Mouse (Mus musculus): ENCODE results near the gene Pla2g7.
A peak's percentile ranks its signal among the peaks of the same experiment; 100 is the strongest.

The Pla2g7 gene

DNA sequence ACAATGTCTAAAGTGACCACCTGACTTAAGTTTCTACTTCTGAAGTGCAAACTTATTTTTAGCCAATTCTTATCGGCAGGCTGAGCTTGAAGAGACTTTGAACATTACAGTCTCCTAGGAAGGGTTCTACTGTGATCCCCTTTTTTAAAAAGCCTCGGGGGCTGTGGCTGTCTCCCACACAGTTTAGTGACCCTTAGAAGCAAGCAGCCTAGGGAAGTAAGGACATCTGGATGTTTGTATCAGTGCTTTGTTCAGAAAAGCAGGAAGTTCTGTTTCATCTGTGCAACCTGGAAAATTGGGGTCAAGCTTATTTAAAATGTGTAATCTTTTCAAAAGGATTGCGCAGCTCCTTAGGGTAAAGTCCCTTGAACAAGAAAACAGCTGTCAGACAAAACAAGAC is 12.6 kb downstream of the Pla2g7 start:
- no peak for DNase-seq (ENCODE audit: low read depth, low spot score)

- DNase-seq (ENCODE audit: low read depth, low spot score): peak; percentile 52
Measured at GRCm38 (mm10) chr17:43581012-43581467, 13.1 kb downstream of the Pla2g7 start.

- DNase-seq (ENCODE audit: low read depth, low spot score): no peak
Measured at GRCm38 (mm10) chr17:43584771-43585170, 16.9 kb downstream of the Pla2g7 start.

GRCm38 (mm10) chr17:43587278-43587677 is 19.4 kb downstream of the Pla2g7 start:
- DNase-seq (ENCODE audit: low read depth, low spot score): no peak

- no peak for DNase-seq (ENCODE audit: low read depth, low spot score)
Measured at GRCm38 (mm10) chr17:43589750-43590149, 21.9 kb downstream of the Pla2g7 start.

GRCm38 (mm10) chr17:43590531-43590930 is 22.6 kb downstream of the Pla2g7 start:
- DNase-seq (ENCODE audit: low read depth, low spot score): no peak

DNA sequence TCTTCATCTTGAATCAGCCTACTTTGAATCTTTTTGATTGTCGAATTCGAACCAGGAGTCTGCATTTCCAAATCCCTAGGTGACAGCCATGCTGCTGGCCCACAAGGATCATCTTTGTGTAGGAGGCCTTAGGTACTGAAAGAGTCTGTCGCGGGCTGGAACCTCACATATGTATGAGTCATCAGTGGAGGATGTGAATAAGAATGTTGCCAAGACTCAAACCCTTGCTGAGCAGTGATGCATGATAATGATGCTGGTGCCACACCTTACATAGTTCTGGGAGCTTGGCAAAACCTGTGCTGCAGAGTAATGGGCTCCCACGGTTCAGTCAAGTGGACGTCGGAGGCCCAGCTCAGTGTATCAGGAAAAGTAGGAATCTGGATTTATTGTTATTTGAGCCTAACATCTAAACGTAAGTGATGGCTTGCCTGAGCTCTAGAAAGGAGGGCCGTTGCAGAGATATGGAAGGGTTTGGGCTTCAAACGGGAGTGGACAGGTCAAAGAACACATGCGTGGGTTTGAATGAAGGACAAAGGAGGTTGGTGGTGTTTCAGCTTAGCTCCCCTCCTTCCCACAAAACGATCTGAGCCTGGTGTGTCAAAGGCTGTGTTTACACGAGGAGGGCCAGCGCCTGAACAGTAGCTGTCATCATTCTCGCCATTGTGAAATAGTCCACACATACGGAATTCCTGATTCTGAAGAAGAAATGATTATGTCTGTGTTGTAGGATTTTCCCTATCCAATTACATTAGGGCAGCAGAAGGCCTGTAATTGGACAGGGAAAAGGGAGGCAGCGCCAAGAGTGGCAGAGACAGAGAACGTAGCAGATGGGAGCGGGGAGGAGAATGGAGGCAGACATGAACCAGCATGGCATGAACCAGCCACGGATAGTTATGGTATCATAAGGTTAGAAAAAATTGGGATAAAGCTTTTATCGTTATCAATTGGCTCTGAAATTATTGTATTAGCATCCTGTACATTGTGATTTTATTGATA is 24.7 kb downstream of the Pla2g7 start:
- peak; percentile 94 for DNase-seq (ENCODE audit: low read depth, low spot score)

DNA sequence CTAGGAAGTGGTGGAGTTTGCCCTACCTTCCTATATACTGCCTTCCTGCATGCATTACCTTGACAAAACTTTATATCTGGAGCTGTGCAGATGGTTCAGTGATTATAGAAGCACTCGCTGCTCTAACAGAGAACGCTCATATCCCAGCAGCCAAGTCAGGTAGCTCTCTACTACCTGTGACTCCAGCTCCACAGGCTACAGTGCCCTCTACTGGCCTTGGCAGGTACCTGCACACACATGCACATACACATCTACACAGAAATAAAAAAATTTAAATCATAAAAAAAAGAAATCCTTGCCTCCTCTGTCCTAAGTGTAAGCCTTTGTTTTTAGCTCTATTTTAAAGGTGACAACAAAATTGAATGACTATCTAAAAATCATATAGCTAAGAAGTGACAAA is 29.8 kb downstream of the Pla2g7 start:
- peak; percentile 55 for DNase-seq (ENCODE audit: low read depth, low spot score)

DNA sequence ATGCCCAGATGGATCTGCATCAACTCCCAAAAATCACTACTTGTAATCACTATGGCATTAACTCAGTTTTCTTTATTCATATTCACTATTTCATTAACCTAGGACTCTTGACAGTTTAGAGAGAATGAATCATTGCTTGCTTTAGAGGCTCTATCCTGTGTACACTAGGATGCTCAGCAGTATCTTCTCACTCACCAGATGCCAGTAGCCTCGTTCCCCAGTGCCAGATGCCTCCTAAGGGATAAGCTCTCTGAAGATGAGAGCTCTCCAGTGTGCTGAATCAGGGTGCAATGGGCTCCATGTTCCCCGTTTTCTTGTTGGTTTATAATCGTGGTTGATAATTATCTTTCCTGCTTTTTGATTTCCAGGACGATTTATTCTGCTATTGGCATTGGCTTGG is 30.8 kb downstream of the Pla2g7 start:
- DNase-seq (ENCODE audit: low read depth, low spot score): no peak

DNA sequence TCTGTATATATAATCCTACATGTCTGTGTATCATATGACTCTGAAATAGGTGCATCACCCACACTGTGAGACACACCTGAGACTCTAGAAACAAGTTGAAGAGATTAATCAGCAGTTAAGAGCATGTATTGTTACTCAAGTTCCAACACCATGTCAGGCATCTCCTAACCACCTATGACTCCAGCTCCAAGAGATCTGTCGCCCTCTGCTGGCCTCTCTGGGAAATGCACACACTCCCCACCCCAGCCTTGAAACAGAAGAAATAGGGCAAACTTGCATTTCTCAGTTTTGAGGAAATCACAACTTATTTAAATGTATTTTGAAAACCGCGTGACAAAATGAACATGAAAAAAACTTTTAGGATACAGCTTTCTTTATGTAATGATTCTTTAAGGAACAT is 38.8 kb downstream of the Pla2g7 start:
- DNase-seq (ENCODE audit: low read depth, low spot score): peak; percentile 78

DNA sequence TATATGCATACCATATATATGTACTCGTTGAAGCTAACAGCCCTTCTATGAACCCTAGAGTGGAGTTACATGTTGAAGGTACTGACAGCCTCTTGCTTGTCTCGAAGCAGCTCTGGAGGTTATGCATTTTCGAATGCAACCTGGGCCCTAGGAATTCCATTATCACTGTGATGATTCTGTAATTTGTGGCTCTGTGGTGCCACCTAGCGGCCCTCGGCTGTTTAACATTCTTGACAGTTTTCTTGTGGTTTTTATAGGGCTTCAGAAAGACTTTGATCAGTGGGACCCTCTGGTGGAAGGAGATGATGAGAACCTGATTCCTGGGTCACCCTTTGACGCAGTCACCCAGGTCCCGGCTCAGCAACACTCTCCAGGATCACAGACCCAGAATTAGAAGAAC is 43.7 kb downstream of the Pla2g7 start:
- DNase-seq (ENCODE audit: low read depth, low spot score): peak; percentile 75

DNA sequence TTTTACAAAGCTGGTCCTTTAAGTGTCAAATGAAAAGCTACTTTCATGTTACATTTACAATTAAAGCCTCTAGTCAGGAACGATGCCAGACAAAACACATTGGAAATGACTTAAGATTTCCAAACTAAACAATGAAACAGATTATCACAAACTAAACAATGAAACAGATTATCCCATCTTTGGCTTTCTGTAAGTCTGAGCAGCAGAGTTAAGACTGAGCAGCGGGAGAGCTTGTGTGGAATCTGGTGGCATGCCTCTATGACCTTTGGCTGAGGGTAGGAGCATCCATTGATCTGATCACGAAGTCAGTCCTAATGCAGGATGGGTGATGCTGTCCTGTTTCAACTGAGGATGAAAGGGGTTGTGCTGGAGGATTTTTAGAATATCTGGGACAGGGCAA is 44.3 kb downstream of the Pla2g7 start:
- DNase-seq (ENCODE audit: low read depth, low spot score): no peak

DNA sequence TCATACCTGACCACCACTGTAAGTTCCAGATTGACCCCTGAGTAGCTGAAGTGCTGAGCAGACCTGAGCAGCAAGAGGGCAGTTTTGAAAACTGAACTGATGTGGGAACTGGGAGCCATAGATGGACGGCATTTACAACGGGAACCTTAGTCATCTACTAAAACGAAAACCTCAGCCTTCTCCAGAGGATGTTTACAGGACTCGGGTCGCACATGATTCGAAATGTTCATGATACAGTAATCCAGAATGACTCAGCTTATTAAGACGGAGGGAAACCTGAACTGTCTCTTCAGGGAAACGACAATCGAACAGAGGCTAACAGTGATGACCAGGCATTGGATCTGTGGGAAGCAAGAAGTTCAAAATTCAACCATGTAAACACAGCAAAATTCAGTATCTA is 51.3 kb downstream of the Pla2g7 start:
- no peak for DNase-seq (ENCODE audit: low read depth, low spot score)

GRCm38 (mm10) chr17:43622076-43622475 is 54.2 kb downstream of the Pla2g7 start:
- no peak for DNase-seq (ENCODE audit: low read depth, low spot score)

DNA sequence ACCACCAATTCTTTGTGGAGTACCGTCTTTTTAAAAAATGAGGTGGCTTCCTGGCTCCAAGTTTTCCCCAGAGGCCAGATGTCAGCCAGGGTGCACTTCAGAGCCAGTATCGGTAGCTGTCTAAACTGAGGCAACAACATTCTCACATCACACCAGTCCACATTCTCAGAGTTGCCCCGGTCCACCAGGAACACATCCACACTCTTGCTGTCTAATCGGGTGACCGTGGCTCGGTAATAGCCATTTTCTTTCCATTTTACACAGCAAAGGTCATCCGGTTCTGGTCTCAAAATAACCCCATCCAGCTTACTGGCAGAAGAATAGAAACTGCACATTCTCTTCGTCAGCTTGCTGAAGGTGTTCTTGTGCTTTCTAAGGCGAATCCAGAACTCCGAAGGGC is 60.3 kb downstream of the Pla2g7 start:
- no peak for DNase-seq (ENCODE audit: low read depth, low spot score)

- DNase-seq (ENCODE audit: low read depth, low spot score): peak; percentile 15
Measured at GRCm38 (mm10) chr17:43629026-43629495, 61.2 kb downstream of the Pla2g7 start.

- DNase-seq (ENCODE audit: low read depth, low spot score): peak; percentile 41
Measured at GRCm38 (mm10) chr17:43629496-43630426, 61.9 kb downstream of the Pla2g7 start, which contains the start of gene Tdrd6. Gene Tdrd6, minus strand, starts transcription at chr17:43630299.

DNA sequence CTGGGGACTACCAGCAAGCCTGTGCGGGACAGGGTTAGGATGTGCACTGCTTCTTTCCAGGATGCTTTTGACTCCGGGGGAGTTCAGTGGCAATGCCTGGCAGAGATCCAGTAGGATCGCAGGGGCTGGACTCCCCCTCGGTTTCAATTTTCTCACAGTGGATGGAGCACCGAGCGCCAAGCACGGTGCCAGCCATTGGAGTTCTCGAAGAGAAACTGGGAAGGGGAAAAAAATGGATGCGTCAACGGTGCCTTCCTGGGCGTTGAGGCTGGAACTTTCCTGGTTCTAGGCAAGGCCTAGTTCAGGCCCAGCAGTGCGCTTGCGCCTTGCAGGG is 62.5 kb downstream of the Pla2g7 start:
- peak; percentile 24 for DNase-seq (ENCODE audit: low read depth, low spot score)

GRCm38 (mm10) chr17:43637146-43637545 is 69.2 kb downstream of the Pla2g7 start:
- DNase-seq (ENCODE audit: low read depth, low spot score): no peak

GRCm38 (mm10) chr17:43640825-43641224 is 72.9 kb downstream of the Pla2g7 start:
- DNase-seq (ENCODE audit: low read depth, low spot score): peak; percentile 73

GRCm38 (mm10) chr17:43643191-43643590 is 75.3 kb downstream of the Pla2g7 start:
- no peak for DNase-seq (ENCODE audit: low read depth, low spot score)

GRCm38 (mm10) chr17:43644375-43644774 is 76.5 kb downstream of the Pla2g7 start:
- no peak for DNase-seq (ENCODE audit: low read depth, low spot score)

All from R1 (cell line).